Mouse (Mus musculus) MEL (cell line): ENCODE results near the gene Ccdc106. TPM values are rescaled to one million over a fixed set of nuclear protein-coding genes. Genes with fewer than 3 reads are reported as not detected.

Experiments
- DNase-seq: peaks from one replicate; pipeline ENCODE4 v3.0.0; 2011; ENCODE audit warnings: low read depth, low spot score
- H3K27ac ChIP-seq: 2 replicates; pipeline ENCODE4 v1.5.1; 2012; ENCODE audit warnings: low read depth, mild to moderate bottlenecking, control low read depth, low read length, moderate library complexity; ENCODE audit not compliant: control insufficient read depth
- H3K27me3 ChIP-seq, 2 experiments: fragments of 150-350 bp in 1 of 2; sonication (generic) in 1 of 2; 2 replicates each; pipeline ENCODE4 v1.6.1; 2012; ENCODE audit warnings: low read length in 2 of 2, mild to moderate bottlenecking in 2 of 2, improper control_type of control experiment in 1 of 2, moderate library complexity in 1 of 2; ENCODE audit not compliant: insufficient read depth in 2 of 2, control insufficient read depth in 1 of 2
- H3K36me3 ChIP-seq, 2 experiments: 2 replicates each; pipeline ENCODE4 v1.6.1; 2012 to 2014; ENCODE audit warnings: low read length in 2 of 2, improper control_type of control experiment in 1 of 2, inconsistent platforms in 1 of 2, mild to moderate bottlenecking in 1 of 2; ENCODE audit not compliant: insufficient read depth in 2 of 2, control insufficient read depth in 1 of 2
- H3K4me1 ChIP-seq, 2 experiments: fragments of 150-350 bp in 1 of 2; sonication (generic) in 1 of 2; 2 replicates each; pipeline ENCODE4 v1.6.1; 2012; ENCODE audit warnings: low read length in 2 of 2, improper control_type of control experiment in 1 of 2, mild to moderate bottlenecking in 1 of 2; ENCODE audit not compliant: insufficient read depth in 2 of 2, control insufficient read depth in 1 of 2
- H3K4me3 ChIP-seq, 2 experiments: fragments of 150-350 bp in 1 of 2; sonication (generic) in 1 of 2; 2 replicates each; pipeline ENCODE4 v1.5.1; 2012; ENCODE audit warnings: low read depth in 2 of 2, low read length in 2 of 2, mild to moderate bottlenecking in 2 of 2, moderate library complexity in 2 of 2, control low read depth in 1 of 2, improper control_type of control experiment in 1 of 2; ENCODE audit not compliant: control insufficient read depth in 1 of 2, insufficient read depth in 1 of 2
- H3K79me2 ChIP-seq: 2 replicates; pipeline ENCODE4 v1.6.1; 2012; ENCODE audit warnings: mild to moderate bottlenecking, low read length, moderate library complexity; ENCODE audit not compliant: control insufficient read depth, poor library complexity, insufficient read depth
- H3K9ac ChIP-seq: 2 replicates; pipeline ENCODE4 v1.6.1; 2012; ENCODE audit warnings: low read depth, mild to moderate bottlenecking, control low read depth, low read length, moderate library complexity; ENCODE audit not compliant: control insufficient read depth, poor library complexity, severe bottlenecking
- H3K9me3 ChIP-seq: fragments of 150-350 bp; sonication (generic); replicated peaks from 2 replicates; pipeline ENCODE4 v1.6.1; 2012; ENCODE audit warnings: mild to moderate bottlenecking, low read length, improper control_type of control experiment, moderate library complexity; ENCODE audit not compliant: insufficient read depth
- CHD2 ChIP-seq: IDR thresholded peaks from 2 replicates; pipeline ENCODE4 v1.6.1; 2011; ENCODE audit warnings: low read length, improper control_type of control experiment
- CTCF ChIP-seq, 3 experiments: IDR thresholded peaks in 2 of 3; conservative IDR thresholded peaks in 1 of 3; 2 replicates each; pipeline ENCODE4 v1.5.1; 2011 to 2012; ENCODE audit warnings: low read length in 3 of 3, low read depth in 2 of 3, mild to moderate bottlenecking in 2 of 3, improper control_type of control experiment in 1 of 3, inconsistent platforms in 1 of 3, mixed read lengths in 1 of 3, moderate library complexity in 1 of 3; ENCODE audit not compliant: control insufficient read depth in 1 of 3, insufficient read depth in 1 of 3, poor library complexity in 1 of 3, severe bottlenecking in 1 of 3
- ELF1 ChIP-seq: IDR thresholded peaks from 2 replicates; pipeline ENCODE4 v1.6.1; 2014; ENCODE audit warnings: low read depth, mild to moderate bottlenecking, inconsistent platforms, low read length, improper control_type of control experiment, moderate library complexity
- EP300 ChIP-seq, 2 experiments: IDR thresholded peaks; 2 replicates each; pipeline ENCODE4 v1.6.1; 2011; ENCODE audit warnings: improper control_type of control experiment in 2 of 2, low read length in 2 of 2, low read depth in 1 of 2, mild to moderate bottlenecking in 1 of 2
- GATA1 ChIP-seq: IDR thresholded peaks from 2 replicates; pipeline ENCODE4 v1.6.1; 2011; ENCODE audit warnings: low read depth, low read length, improper control_type of control experiment
- HCFC1 ChIP-seq: IDR thresholded peaks from 2 replicates; pipeline ENCODE4 v1.6.1; 2012; ENCODE audit warnings: low read depth, mild to moderate bottlenecking, inconsistent platforms, low read length, improper control_type of control experiment, moderate library complexity
- MAX ChIP-seq: IDR thresholded peaks from 2 replicates; pipeline ENCODE4 v1.6.1; 2011; ENCODE audit warnings: low read length, improper control_type of control experiment
- MAZ ChIP-seq: IDR thresholded peaks from 2 replicates; pipeline ENCODE4 v1.6.1; 2012; ENCODE audit warnings: low read depth, mild to moderate bottlenecking, inconsistent platforms, low read length, improper control_type of control experiment
- MEF2A ChIP-seq: IDR thresholded peaks from 2 replicates; pipeline ENCODE4 v1.6.1; 2014; ENCODE audit warnings: low read depth, mild to moderate bottlenecking, inconsistent platforms, low read length, improper control_type of control experiment; ENCODE audit not compliant: poor library complexity, insufficient replicate concordance, severe bottlenecking; ENCODE audit errors: extremely low read depth
- MXI1 ChIP-seq: IDR thresholded peaks from 2 replicates; pipeline ENCODE4 v1.6.1; 2011; ENCODE audit warnings: mild to moderate bottlenecking, low read depth, low read length, improper control_type of control experiment
- MYB ChIP-seq: IDR thresholded peaks from 2 replicates; pipeline ENCODE4 v1.6.1; 2011; ENCODE audit warnings: mild to moderate bottlenecking, low read depth, low read length, improper control_type of control experiment
- NELFE ChIP-seq: IDR thresholded peaks from 2 replicates; pipeline ENCODE4 v1.6.1; 2011; ENCODE audit warnings: low read depth, low read length, improper control_type of control experiment
- NRF1 ChIP-seq: IDR thresholded peaks from 2 replicates; pipeline ENCODE4 v1.6.1; 2014; ENCODE audit warnings: low read depth, mild to moderate bottlenecking, inconsistent platforms, low read length, improper control_type of control experiment, moderate library complexity; ENCODE audit not compliant: poor library complexity, insufficient read depth, severe bottlenecking
- POLR2A ChIP-seq, 2 experiments: IDR thresholded peaks; 2 replicates each; pipeline ENCODE4 v1.6.1; 2011 to 2012; ENCODE audit warnings: low read length in 2 of 2, mild to moderate bottlenecking in 2 of 2, control low read depth in 1 of 2, improper control_type of control experiment in 1 of 2, low read depth in 1 of 2, moderate library complexity in 1 of 2; ENCODE audit not compliant: control insufficient read depth in 1 of 2, insufficient read depth in 1 of 2, poor library complexity in 1 of 2
- SIN3A ChIP-seq: IDR thresholded peaks from 2 replicates; pipeline ENCODE4 v1.6.1; 2012; ENCODE audit warnings: low read length, improper control_type of control experiment, inconsistent platforms
- SMC3 ChIP-seq: IDR thresholded peaks from 2 replicates; pipeline ENCODE4 v1.6.1; 2011; ENCODE audit warnings: low read depth, low read length, improper control_type of control experiment
- TAL1 ChIP-seq: IDR thresholded peaks from 2 replicates; pipeline ENCODE4 v1.6.1; 2012; ENCODE audit warnings: mild to moderate bottlenecking, inconsistent platforms, low read length, moderate library complexity, mixed read lengths
- TBP ChIP-seq: IDR thresholded peaks from 2 replicates; pipeline ENCODE4 v1.8.0; 2011; ENCODE audit warnings: low read depth, low read length, improper control_type of control experiment
- USF2 ChIP-seq, 2 experiments: IDR thresholded peaks; 2 replicates each; pipeline ENCODE4 v1.6.1; 2011 to 2012; ENCODE audit warnings: improper control_type of control experiment in 2 of 2, low read length in 2 of 2, borderline replicate concordance in 1 of 2, inconsistent platforms in 1 of 2, low read depth in 1 of 2, mild to moderate bottlenecking in 1 of 2; ENCODE audit not compliant: insufficient read depth in 1 of 2
- ZMIZ1 ChIP-seq: IDR thresholded peaks from 2 replicates; pipeline ENCODE4 v1.6.1; 2012; ENCODE audit warnings: low read depth, mild to moderate bottlenecking, inconsistent platforms, low read length, improper control_type of control experiment, moderate library complexity
- ZNF384 ChIP-seq: IDR thresholded peaks from 2 replicates; pipeline ENCODE4 v1.6.1; 2012; ENCODE audit warnings: low read depth, mild to moderate bottlenecking, inconsistent platforms, low read length, improper control_type of control experiment
- polyA plus RNA-seq, 2 experiments: library from polyadenylated mRNA; stranded (reverse) in 1 of 2; unstranded in 1 of 2; fragments of >175 nt in 1 of 2; fragments of >200 nt in 1 of 2; gene quantifications; 2 replicates each; pipeline versions ENCODE4 v1.2.1 to v1.2.4; 2012; ENCODE audit warnings: low replicate concordance in 2 of 2, low read depth in 1 of 2; ENCODE audit not compliant: insufficient read length in 2 of 2, insufficient read depth in 1 of 2, missing spikeins in 1 of 2
- total RNA-seq: library from RNA; depleted of rRNA; stranded (reverse); fragments of 300-350 nt; gene quantifications from 2 replicates; pipeline ENCODE4 v1.2.3, GENCODE M21; 2012

Ccdc106 gene
- total and polyA plus RNA-seq, 3 experiments: 0.50 to 0.82 TPM; not detected in 1

DNA sequence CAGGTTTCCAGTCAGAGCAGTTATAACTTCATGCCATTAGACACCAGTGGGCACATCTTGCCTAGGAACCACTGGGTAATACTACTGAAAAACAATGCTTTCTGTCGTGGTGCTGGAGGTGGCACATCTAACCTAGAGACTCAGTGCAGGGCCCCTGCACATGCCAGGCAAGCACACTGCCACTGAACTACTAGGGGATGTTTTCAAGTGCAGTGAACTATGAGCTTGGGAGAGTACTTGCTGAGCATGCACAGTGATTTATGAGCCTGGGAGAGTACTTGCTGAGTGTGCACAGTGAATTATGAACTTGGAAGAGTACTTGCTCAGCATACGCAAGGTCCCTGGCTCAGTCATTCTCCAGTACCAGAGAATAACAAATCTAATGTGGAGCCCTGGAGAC, 82.2 kb downstream of the Ccdc106 start:
- peaks cover 0 to 5% of the 10 kb centered on the region in 2 experiments; a peak in 1 of 4 replicates for H3K36me3 ChIP-seq
- H3K27ac ChIP-seq: no peak overlapping the region
- H3K4me1 ChIP-seq: peaks cover 0 to 5% of the 10 kb centered on the region in 2 experiments; a peak in 1 of 4 replicates
- no peak for DNase-seq
- TF ChIP-seq HCFC1 (no peak), MEF2A (no peak), GATA1 (no peak), MAZ (no peak), NELFE (no peak), EP300 (IDR thresholded peaks at IDR 0.05; ENCODE audit: low read depth in 1 of 2, low read length in 2 of 2) (no peak), ZMIZ1 (no peak), TBP (no peak), CHD2 (no peak), ZNF384 (no peak), SMC3 (no peak), SIN3A (no peak), NRF1 (no peak), MYB (no peak), POLR2A (IDR thresholded peaks at IDR 0.05; ENCODE audit: control insufficient read depth in 1 of 2, insufficient read depth in 1 of 2, low read depth in 1 of 2, low read length in 2 of 2, poor library complexity in 1 of 2) (no peak), CTCF (IDR thresholded peaks at IDR 0.05 in 2 of 3, conservative IDR thresholded peaks at IDR 0.05 in 1 of 3; ENCODE audit: control insufficient read depth in 1 of 3, insufficient read depth in 1 of 3, low read depth in 2 of 3, low read length in 3 of 3, poor library complexity in 1 of 3, severe bottlenecking in 1 of 3) (no peak), ELF1 (no peak), USF2 (IDR thresholded peaks at IDR 0.05; ENCODE audit: borderline replicate concordance in 1 of 2, insufficient read depth in 1 of 2, low read depth in 1 of 2, low read length in 2 of 2) (no peak)
- no peaks in the 10 kb centered on the region for H3K79me2 ChIP-seq
- no peak overlapping the region for H3K9ac ChIP-seq
- H3K27me3 ChIP-seq: no peaks in the 10 kb centered on the region
- H3K4me3 ChIP-seq: no peak overlapping the region
- no peaks in the 10 kb centered on the region for H3K9me3 ChIP-seq

DNA sequence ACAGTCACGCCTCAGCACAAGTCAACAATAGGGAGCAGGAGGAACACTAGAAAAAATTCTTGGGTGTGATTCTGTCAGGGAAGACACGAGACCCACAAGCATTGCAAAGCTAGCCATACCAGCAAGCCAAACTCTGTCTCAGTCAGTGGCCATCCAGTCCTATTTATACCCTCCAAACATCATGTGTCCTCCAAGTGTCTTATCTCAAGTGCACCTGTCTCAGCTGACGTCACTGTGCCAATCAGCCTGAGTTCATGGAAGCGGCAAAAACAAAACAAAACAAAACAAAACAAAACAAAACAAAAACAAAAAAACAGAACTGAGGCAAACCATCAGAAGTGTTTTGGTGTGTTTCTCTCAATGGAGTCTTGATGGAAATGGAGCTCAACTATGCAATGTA, 87.9 kb downstream of the Ccdc106 start:
- Histone ChIP-seq H3K79me2 (no peaks in the 10 kb centered on the region), H3K36me3 (no peaks in the 10 kb centered on the region), H3K4me1 (no peaks in the 10 kb centered on the region), H3K4me3 (no peak overlapping the region), H3K9ac (no peak overlapping the region), H3K9me3 (no peaks in the 10 kb centered on the region), H3K27me3 (no peaks in the 10 kb centered on the region), H3K27ac (no peak overlapping the region)
- TF ChIP-seq MAX (no peak), USF2 (IDR thresholded peaks at IDR 0.05; ENCODE audit: borderline replicate concordance in 1 of 2, insufficient read depth in 1 of 2, low read depth in 1 of 2, low read length in 2 of 2) (no peak), MYB (no peak), TAL1 (no peak), POLR2A (IDR thresholded peaks at IDR 0.05; ENCODE audit: control insufficient read depth in 1 of 2, insufficient read depth in 1 of 2, low read depth in 1 of 2, low read length in 2 of 2, poor library complexity in 1 of 2) (no peak), MXI1 (no peak), MEF2A (no peak)
- no peak for DNase-seq
